Mouse (Mus musculus): ENCODE measurements around the gene Rreb1. TPM values are rescaled to one million over a fixed set of nuclear protein-coding genes. Genes with fewer than 3 reads are reported as not detected.

Gene Rreb1
- polyA plus RNA-seq, 1 experiment from 2014 or later: 11.4 TPM

DNA sequence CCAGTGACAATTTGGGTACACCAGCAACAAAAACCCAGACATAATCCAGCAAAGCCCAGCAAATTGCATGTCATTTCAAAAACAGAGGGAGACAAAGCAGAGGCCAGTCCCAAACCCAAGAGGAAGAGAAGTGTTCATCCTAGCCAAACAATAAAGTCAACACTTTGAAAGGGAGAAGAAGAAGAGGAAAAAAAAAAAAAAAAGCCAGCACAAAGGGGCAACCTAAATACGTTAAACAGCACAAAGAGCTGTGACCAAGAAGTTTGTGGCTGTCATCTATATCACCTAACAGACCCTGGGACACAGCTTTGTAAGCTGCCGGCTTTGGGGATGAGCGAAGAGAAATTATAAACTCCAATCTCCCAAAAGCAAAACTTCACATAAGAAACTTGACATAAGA is 17.8 kb upstream of the Rreb1 start:
- Histone ChIP-seq H3K9me3 (no peaks in the 10 kb centered on the region), H3K4me3 (no peak overlapping the region), H3K36me3 (no peaks in the 10 kb centered on the region), H3K4me2 (replicated peaks) (no peak overlapping the region), H3K27me3 (no peaks in the 10 kb centered on the region), H3K4me1 (peaks cover 10% of the 10 kb centered on the region; the same call in 1 of the 2 replicates), H3K9ac (no peak overlapping the region), H3K27ac (no peak overlapping the region)
- WGBS: 79% methylated on average over 3 of the region's 3 CpGs
- ATAC-seq (ENCODE audit: low FRiP score, low read depth): no peak

DNA sequence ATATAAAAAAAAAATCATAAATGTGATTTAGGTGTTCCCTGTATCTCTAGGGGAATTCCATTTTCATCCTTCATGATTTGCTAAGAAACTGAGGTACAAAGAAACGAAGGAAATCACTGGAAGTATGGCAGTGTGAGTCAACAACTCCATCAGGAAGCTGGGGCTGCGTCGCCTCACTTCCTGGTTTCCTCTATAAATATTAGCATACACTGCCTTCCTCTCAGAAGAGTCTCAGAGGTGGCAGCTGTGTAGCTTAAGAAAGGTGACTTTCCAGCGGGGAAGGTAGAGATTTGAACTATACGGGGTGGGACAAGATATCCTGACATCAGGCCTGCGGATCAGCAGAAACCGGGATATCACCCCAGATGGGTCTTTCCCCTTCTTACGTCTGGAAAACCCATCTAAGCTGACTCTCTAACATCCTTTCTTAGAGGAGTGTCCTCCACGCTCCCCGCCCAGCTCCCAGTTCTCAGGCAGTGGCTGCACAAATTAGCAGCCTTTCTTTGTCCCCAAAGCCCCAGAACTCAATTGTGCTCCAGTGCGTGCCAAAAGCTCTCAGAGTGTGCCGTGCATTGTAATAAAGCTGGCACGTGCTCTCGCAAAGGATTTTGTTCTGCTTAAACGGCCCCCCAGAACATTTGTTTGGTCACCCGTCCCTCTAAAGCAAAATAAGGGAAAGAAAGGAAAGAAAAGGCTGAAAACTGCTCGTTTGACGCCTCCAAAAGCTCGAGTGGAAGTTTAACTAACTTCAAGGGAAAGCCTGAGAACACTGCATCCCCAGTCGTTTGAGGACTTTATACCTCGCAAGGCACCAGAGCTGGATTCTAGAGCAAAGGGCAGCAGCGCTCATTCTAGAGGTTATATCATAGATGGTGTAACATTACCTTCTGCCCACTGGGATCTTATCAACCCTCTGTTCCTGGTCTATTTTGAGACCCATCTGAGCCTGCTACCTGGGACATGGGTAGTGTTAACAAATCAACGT is 17.0 kb upstream of the Rreb1 start:
- H3K4me2 ChIP-seq (replicated peaks): peak overlapping the region; percentile 12; the same call in 1 of the 2 replicates
- no peaks in the 10 kb centered on the region for H3K27me3 ChIP-seq
- ATAC-seq (ENCODE audit: low FRiP score, low read depth): no peak
- H3K9ac ChIP-seq: no peak overlapping the region
- H3K4me3 ChIP-seq: no peak overlapping the region
- H3K4me1 ChIP-seq: peaks cover 10% of the 10 kb centered on the region; the same call in 1 of the 2 replicates
- H3K36me3 ChIP-seq: no peaks in the 10 kb centered on the region
- 47% methylated on average over 23 of the region's 23 CpGs for WGBS
- no peaks in the 10 kb centered on the region for H3K9me3 ChIP-seq
- H3K27ac ChIP-seq: no peak overlapping the region

DNA sequence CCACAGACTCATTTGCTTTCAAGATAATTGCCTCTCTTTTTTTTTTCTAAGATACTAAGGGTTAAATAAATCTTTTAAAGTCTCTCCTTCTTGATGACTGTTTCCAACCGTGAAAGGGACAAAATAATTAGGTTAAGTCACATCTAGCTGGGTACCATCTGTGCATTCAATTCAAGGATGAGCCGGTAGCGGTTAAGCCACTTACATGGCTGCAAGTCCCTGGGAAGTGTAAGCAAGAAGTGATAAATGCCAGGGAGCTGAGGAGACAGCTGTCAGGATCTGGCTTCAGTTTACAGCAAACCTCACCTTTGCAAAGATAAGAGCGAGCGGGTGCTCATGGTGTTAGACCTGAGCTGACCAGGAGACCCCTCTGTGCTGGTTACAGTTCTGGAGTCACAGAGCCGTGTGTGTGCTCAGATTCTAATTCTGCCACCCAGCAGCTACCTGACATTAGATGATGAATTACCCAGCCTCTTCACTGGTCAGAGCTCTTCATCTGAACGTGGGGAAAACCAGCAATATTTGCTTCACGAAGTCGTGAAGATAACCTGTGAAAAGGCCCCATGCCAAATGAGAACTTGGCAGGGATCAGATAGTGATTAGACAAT is 14.3 kb upstream of the Rreb1 start:
- Histone ChIP-seq H3K9ac (no peak overlapping the region), H3K4me3 (no peak overlapping the region), H3K27ac (no peak overlapping the region), H3K27me3 (no peaks in the 10 kb centered on the region), H3K9me3 (no peaks in the 10 kb centered on the region), H3K4me1 (peaks cover 10% of the 10 kb centered on the region; the same call in 1 of the 2 replicates), H3K36me3 (no peaks in the 10 kb centered on the region), H3K4me2 (replicated peaks) (no peak overlapping the region)
- 66% methylated on average over 9 of the region's 9 CpGs for WGBS
- no peak for ATAC-seq (ENCODE audit: low FRiP score, low read depth)

DNA sequence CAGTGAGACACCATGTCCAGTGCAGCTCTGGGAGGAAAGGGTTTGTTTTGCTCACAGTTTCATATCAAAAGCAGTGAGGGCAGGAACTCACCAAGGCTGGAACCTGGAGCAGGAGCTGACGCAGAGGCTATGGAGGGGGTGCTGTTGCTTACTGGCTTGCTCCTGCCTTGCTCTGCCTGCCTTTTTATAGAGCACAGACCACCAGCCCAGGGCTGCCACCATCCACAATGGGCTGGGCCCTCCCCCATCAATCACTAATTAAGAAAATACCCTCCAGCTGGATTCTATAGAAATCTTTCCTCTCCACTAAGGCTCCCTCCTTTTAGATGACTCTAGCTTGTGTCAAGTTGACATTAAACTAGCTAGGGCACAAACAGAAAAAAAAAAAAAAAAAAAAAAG is 8.4 kb upstream of the Rreb1 start:
- Histone ChIP-seq H3K4me2 (replicated peaks) (no peak overlapping the region), H3K27ac (no peak overlapping the region), H3K9me3 (no peaks in the 10 kb centered on the region), H3K9ac (no peak overlapping the region), H3K36me3 (no peaks in the 10 kb centered on the region), H3K27me3 (no peaks in the 10 kb centered on the region), H3K4me3 (no peak overlapping the region), H3K4me1 (0 out of 2 replicates have a peak, but pooled peaks cover 3% of the 10 kb centered on the region)
- WGBS: 16% methylated on average over 1 of the region's 1 CpGs
- no peak for ATAC-seq (ENCODE audit: low FRiP score, low read depth)

DNA sequence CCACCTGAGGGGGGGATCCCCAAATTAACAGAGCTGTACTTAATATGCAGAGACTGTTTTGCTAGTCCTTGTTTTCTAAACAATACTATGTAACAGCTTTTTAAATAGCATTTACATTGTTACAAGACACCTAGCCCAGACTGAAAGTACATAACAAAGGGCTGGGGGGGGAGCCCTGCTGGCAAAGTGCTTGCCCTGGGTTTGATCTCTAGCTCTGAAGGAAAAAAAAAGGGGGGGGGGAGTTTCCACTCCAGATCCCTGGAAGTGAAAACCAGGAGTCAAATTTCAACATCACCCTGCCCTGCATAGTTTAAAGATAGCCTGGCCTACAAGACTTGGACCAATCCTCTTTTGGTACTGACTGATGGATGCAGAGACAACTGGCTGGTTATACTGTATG is 4.7 kb upstream of the Rreb1 start:
- Histone ChIP-seq H3K4me2 (replicated peaks) (no peak overlapping the region), H3K27me3 (peaks cover 12% of the 10 kb centered on the region), H3K36me3 (no peaks in the 10 kb centered on the region), H3K9ac (no peak overlapping the region), H3K27ac (no peak overlapping the region), H3K4me3 (no peak overlapping the region), H3K9me3 (no peaks in the 10 kb centered on the region), H3K4me1 (peaks cover 7% of the 10 kb centered on the region; the same call in 1 of the 2 replicates)
- ATAC-seq (ENCODE audit: low FRiP score, low read depth): no peak

DNA sequence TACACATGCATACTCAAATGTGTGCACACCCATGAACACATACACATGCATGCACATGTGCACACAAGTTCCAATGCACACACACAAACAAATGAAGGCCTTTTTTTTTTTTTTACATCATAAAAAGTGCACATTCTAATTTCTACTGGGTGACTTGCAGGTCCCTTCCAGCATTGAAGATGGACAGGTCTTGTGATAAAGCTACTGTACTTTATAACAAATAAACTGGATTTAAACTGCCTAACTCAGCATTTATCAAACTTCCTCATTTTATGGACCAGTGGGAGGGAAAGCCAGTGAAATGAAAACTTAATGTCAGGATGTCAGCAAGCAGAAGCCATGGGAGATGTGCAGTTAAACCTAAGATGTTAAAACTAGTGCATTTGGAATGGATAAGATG is 1.5 kb upstream of the Rreb1 start:
- H3K27ac ChIP-seq: no peak overlapping the region
- H3K4me3 ChIP-seq: no peak overlapping the region
- no peaks in the 10 kb centered on the region for H3K36me3 ChIP-seq
- H3K9me3 ChIP-seq: no peaks in the 10 kb centered on the region
- no peak for ATAC-seq (ENCODE audit: low FRiP score, low read depth)
- H3K9ac ChIP-seq: no peak overlapping the region
- H3K4me2 ChIP-seq (replicated peaks): no peak overlapping the region
- peaks cover 11% of the 10 kb centered on the region for H3K4me1 ChIP-seq
- H3K27me3 ChIP-seq: peaks cover 24% of the 10 kb centered on the region

DNA sequence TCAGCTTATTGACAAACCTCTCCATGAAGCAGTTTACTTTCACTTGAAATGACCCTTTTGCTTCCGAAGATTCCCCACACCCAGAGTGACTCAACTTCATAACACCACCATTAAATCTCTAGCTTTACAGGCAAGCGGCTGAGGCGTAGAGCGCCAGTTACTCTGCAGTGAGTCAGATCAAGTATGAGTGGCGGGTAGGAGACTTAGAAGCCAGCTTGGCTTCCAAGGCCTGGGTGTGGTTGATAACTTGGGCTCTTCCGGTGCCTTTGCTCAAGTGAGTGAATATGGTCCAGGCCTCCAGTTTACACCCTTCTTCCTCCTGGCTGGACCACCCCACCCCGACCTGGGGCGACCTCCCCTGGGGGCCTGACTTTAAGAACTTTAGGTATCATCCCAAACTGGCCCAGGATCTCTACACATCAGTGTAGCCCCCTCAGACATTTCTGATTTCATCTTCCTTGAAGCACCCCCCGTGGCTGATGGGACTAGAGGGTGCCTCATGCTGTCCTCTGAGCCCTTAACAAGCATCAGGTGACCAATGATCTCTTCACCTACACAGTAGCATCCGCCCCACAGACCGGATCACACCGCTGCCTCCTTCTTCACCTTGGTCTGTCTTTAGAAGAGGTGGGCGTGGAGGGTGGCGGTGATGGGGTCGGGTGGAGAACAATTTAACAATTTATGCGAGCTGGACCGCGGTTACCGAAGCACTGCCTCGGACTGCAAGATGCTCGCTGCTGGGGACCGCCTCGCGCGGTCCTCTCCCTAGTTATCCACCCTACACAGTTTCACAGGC is 651 bp upstream of the Rreb1 start:
- no peak for ATAC-seq (ENCODE audit: low FRiP score, low read depth)
- 17% methylated on average over 25 of the region's 25 CpGs for WGBS
- H3K27me3 ChIP-seq: peaks cover 24% of the 10 kb centered on the region
- peak overlapping the region; percentile 100 for H3K4me2 ChIP-seq (replicated peaks)
- peak overlapping the region; percentile 64 for H3K9ac ChIP-seq
- no peak overlapping the region for H3K27ac ChIP-seq
- no peaks in the 10 kb centered on the region for H3K36me3 ChIP-seq
- peaks cover 11% of the 10 kb centered on the region for H3K4me1 ChIP-seq
- no peaks in the 10 kb centered on the region for H3K9me3 ChIP-seq
- H3K4me3 ChIP-seq: peak overlapping the region; percentile 62

DNA sequence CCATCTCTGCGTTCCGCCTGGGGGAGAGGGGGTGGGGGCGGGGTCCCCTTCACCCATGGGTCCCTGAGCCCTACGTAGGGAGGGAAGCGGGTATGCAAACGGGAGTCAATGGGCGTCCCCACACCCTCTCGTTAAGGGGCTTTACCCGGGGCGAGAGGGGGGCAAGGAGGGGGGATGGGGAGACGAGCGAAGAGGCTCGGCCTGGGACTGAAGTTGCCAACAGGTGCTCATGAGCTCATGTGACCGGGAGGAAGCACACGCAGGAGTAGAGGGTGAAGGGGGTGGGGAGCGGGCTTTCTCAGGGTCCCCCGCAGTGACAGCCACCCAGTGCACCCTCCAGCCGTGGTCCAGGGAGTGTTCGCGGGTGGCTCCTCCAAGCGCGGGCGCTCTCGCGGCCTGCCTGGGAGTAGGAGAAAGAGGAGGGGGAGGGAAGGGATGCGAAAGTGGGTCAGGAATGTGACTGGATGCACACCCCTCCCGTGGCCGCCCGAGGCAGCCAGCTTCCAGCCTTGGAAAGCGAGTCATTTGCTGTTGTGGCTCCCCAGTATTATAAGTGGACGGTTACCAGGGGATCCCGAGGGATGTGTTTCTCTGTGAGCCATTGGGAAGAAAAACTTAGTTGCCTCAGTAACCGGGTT is 513 bp downstream of the Rreb1 start:
- Histone ChIP-seq H3K36me3 (no peaks in the 10 kb centered on the region), H3K4me3 (peak overlapping the region; percentile 62), H3K4me1 (peaks cover 11% of the 10 kb centered on the region), H3K27me3 (peaks cover 24% of the 10 kb centered on the region), H3K9ac (peak overlapping the region; percentile 64), H3K4me2 (replicated peaks) (peak overlapping the region; percentile 100), H3K27ac (no peak overlapping the region), H3K9me3 (no peaks in the 10 kb centered on the region)
- peak; percentile 62 for ATAC-seq (ENCODE audit: low FRiP score, low read depth)
- under 1% methylated on average over 31 of the region's 33 CpGs for WGBS

DNA sequence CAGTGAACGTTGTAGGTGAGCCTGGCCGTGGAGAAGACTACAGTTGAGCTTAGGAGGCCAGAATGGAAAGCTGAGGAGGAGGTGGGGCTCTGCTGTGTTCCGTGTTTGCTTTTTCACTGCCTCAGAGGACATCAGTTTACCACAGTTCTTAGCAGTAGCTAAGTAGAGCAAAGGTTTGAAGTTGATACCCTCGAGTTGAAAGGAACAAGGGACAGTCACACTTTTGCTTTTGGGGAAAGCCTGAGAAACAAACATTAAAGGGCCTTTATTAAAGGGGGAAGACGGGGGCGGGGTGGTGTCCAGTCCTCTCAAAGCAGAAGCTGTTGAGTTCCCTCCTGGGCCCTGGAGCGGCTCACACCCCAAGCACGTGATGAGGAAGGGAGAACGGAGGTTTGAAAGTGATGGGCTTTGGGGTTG is 1.1 kb downstream of the Rreb1 start:
- peak overlapping the region; percentile 64; the same call in 1 of the 2 replicates for H3K9ac ChIP-seq

DNA sequence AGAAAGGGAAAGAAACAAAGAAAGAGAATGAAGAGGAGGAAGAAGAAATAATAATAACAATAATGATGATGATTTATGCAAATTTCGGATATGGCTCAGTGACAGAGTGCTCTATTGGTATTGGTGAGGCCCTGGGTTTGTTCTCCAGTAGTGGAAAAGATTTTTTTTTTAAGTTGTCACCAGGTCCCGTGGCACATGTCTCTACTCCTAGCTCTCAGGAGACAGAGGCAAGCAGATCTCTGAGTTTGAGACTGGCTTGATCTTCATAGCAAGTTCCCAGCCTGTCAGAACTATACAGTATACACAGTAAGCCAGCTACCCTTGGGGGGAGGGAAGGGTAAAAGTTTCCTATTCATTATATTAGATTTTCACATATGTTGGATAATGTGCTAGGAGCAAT is 3.4 kb downstream of the Rreb1 start:
- H3K4me3 ChIP-seq: no peak overlapping the region
- H3K27ac ChIP-seq: no peak overlapping the region
- H3K9me3 ChIP-seq: no peaks in the 10 kb centered on the region
- H3K4me2 ChIP-seq (replicated peaks): no peak overlapping the region
- H3K36me3 ChIP-seq: no peaks in the 10 kb centered on the region
- H3K9ac ChIP-seq: no peak overlapping the region
- peaks cover 11% of the 10 kb centered on the region for H3K4me1 ChIP-seq
- peaks cover 24% of the 10 kb centered on the region for H3K27me3 ChIP-seq
- no peak for ATAC-seq (ENCODE audit: low FRiP score, low read depth)
- WGBS: 75% methylated on average over 2 of the region's 2 CpGs

More for the DNA sequence above, 1.1 kb downstream of the Rreb1 start:
- Histone ChIP-seq H3K27me3 (peaks cover 24% of the 10 kb centered on the region), H3K4me1 (peaks cover 11% of the 10 kb centered on the region), H3K4me3 (peak overlapping the region; percentile 62), H3K9me3 (no peaks in the 10 kb centered on the region), H3K36me3 (no peaks in the 10 kb centered on the region), H3K27ac (no peak overlapping the region), H3K4me2 (replicated peaks) (peak overlapping the region; percentile 100)
- 0 out of 2 replicates have a peak, but pooled peaks have one; percentile 6 for ATAC-seq (ENCODE audit: low FRiP score, low read depth)
- WGBS: 6% methylated on average over 9 of the region's 9 CpGs

DNA sequence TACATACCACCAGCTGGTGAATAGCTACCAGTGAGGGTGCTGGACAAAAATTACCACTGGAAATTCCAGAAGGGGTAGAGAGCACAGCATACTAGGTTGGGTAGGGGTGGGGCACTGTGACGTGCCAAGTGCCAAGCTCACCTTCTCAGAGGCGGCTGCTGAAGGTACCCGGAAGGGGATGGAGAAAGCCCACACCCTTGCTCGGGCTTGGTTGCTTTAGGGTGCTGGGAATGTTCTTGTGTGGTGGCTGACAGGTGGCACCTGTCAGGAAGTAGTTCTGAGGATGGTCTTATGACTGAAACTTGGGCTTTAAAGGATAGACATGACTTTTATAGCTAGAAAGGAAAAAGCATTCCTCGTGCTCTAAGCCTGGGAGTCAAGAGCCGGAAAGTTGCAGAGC is 3.9 kb downstream of the Rreb1 start:
- Histone ChIP-seq H3K4me1 (peaks cover 11% of the 10 kb centered on the region), H3K9me3 (no peaks in the 10 kb centered on the region), H3K27me3 (peaks cover 20% of the 10 kb centered on the region), H3K9ac (no peak overlapping the region), H3K4me3 (no peak overlapping the region), H3K4me2 (replicated peaks) (no peak overlapping the region), H3K27ac (no peak overlapping the region), H3K36me3 (no peaks in the 10 kb centered on the region)
- no peak for ATAC-seq (ENCODE audit: low FRiP score, low read depth)
- WGBS: 80% methylated on average over 6 of the region's 6 CpGs

All from limb, embryonic 13.5 days (tissue).